Mouse (Mus musculus) liver, postnatal 0 days (tissue): ENCODE data around the gene Wdr24. TPM values are rescaled to one million over a fixed set of nuclear protein-coding genes. Genes with fewer than 3 reads are reported as not detected.
A peak's percentile ranks its signal among the peaks of the same experiment; 100 is the strongest.

Experiments used
- ATAC-seq: fragments of 200-750 bp; cut with Nextera tagmentation; 2 replicates; pipeline ENCODE4 v1.8.0; 2017; ENCODE audit warnings: mild to moderate bottlenecking, moderate library complexity
- DNase-seq: peaks from one replicate; pipeline ENCODE4 v3.0.0-alpha.2; 2016
- H3K27ac ChIP-seq: fragments of 300-500 bp; sonication (generic); 2 replicates; pipeline ENCODE4 v1.5.1; 2014; ENCODE audit warnings: antibody characterized with exemption, moderate library complexity, mild to moderate bottlenecking, low read depth
- H3K27me3 ChIP-seq: fragments of 300-500 bp; sonication (generic); 2 replicates; pipeline ENCODE4 v1.6.1; 2014; ENCODE audit warnings: low read length, control low read depth, mixed read lengths; ENCODE audit not compliant: insufficient read depth
- H3K36me3 ChIP-seq: fragments of 300-500 bp; sonication (generic); replicated peaks from 2 replicates; pipeline ENCODE4 v1.6.1; 2014; ENCODE audit warnings: mild to moderate bottlenecking, control low read depth, low read length, moderate library complexity, mixed read lengths; ENCODE audit not compliant: insufficient read depth
- H3K4me1 ChIP-seq: fragments of 300-500 bp; sonication (generic); 2 replicates; pipeline ENCODE4 v1.6.1; 2014; ENCODE audit warnings: antibody characterized with exemption, mild to moderate bottlenecking, control low read depth; ENCODE audit not compliant: insufficient read depth
- H3K4me2 ChIP-seq: fragments of 300-500 bp; sonication (generic); 2 replicates; pipeline ENCODE4 v1.6.1; 2014; ENCODE audit warnings: low read depth, mild to moderate bottlenecking, low read length, moderate library complexity, mixed read lengths
- H3K4me3 ChIP-seq: fragments of 300-500 bp; sonication (generic); 2 replicates; pipeline ENCODE4 v1.5.1; 2014; ENCODE audit warnings: low read depth, low read length
- H3K9ac ChIP-seq: fragments of 300-500 bp; sonication (generic); replicated peaks from 2 replicates; pipeline ENCODE4 v1.6.1; 2014; ENCODE audit warnings: mild to moderate bottlenecking, moderate library complexity
- H3K9me3 ChIP-seq: fragments of 300-500 bp; sonication (generic); 2 replicates; pipeline ENCODE4 v1.6.1; 2016; ENCODE audit warnings: mild to moderate bottlenecking, control low read depth, low read length, mixed read lengths
- CTCF ChIP-seq: sonication (generic); IDR thresholded peaks from 2 replicates; pipeline ENCODE4 v1.5.1; 2016; ENCODE audit warnings: antibody characterized with exemption, low read depth
- EP300 ChIP-seq: IDR thresholded peaks from 2 replicates; pipeline ENCODE4 v1.6.1; 2016; ENCODE audit warnings: antibody characterized with exemption, low read depth, mild to moderate bottlenecking
- WGBS: fragments of 180-500 bp; shearing (Covaris S2); extraction: QIAGEN DNeasy Blood & Tissue Kit; methylation state at CpG from one replicate; pipeline ENCODE4 v1.1.7; 2014; ENCODE audit not compliant: insufficient replicate concordance; 5-methylcytosine and 5-hydroxymethylcytosine counted together
- microRNA-seq: library from miRNA; unstranded; fragments of <30 nt; microRNA quantifications from one replicate; pipeline ENCODE4, GENCODE M21; 2016
- polyA plus RNA-seq: library from polyadenylated mRNA; unstranded; fragments of >200 nt; fragmentation: Nextera tagmentation; extraction: Ambion mirVana; gene quantifications from 2 replicates; pipeline ENCODE4 v1.2.1, GENCODE M21; 2015

Gene Wdr24
- polyA plus RNA-seq, 1 experiment from 2014 or later, result 7.2 TPM

DNA sequence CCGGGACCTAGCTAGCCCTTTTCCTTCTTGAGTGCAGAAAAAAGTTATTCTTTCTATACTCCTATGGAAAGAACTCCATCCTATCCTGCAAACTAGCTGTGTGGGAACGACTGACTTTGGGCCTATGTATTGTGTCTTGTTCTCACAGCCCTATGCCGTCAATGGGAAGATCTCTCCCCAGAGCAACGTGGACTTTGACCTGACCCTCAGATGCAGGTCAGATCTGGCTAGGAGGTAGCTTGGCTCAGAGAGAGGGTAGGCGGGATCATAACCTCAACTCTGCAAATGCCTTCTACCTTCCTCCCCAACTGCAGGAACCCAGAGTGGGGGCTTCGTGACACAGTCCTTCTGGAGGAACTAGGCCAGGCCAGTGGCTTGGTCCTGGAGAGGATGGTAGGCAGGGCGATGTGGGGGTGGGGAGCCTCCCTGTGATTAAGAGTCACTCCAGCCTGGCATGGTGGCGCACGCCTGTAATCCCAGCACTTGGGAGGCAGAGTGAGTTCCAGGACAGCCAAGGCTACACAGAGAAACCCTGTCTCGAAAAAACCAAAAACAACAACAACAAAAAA lies 53.0 kb downstream of the Wdr24 start:
- Histone ChIP-seq H3K4me2 (peak overlapping the region; percentile 85), H3K4me3 (peak overlapping the region; percentile 69), H3K9ac (peak overlapping the region; percentile 64), H3K4me1 (peaks cover 31% of the 10 kb centered on the region), H3K27ac (peak overlapping the region; percentile 88), H3K36me3 (peaks cover 10% of the 10 kb centered on the region), H3K9me3 (no peaks in the 10 kb centered on the region), H3K27me3 (no peaks in the 10 kb centered on the region)
- peak; percentile 53 for DNase-seq
- WGBS, result 59% methylated on average over 10 of the region's 10 CpGs
- no peak for TF ChIP-seq EP300
- no peak for TF ChIP-seq CTCF
- ATAC-seq, result 0 out of 2 replicates have a peak, but pooled peaks have one; percentile 20

DNA sequence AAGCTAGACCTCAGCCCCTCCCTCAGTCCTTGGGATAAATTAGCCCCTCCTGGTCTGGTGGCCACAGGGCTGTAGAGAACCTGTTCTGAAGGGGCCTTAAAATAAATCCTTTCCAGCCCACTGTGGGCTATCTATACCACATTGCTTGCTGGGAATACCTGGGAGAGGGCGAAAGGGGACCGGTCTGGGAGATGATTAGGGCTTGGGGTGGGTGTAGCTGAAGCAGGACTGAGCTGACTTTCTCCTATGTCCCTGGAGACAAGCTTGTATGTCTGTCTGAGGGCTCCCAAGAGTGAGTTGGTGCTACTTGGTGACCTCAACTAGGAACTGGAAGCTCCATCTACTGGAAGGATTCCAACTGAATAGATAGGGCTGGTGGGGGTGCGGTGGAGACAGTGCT lies 53.6 kb downstream of the Wdr24 start:
- peaks cover 10% of the 10 kb centered on the region for H3K36me3 ChIP-seq
- H3K4me2 ChIP-seq, result 0 out of 2 replicates have a peak overlapping the region, but pooled peaks have one; percentile 85
- no peak overlapping the region for H3K4me3 ChIP-seq
- peaks cover 31% of the 10 kb centered on the region for H3K4me1 ChIP-seq
- no peak overlapping the region for H3K9ac ChIP-seq
- H3K27me3 ChIP-seq, result no peaks in the 10 kb centered on the region
- H3K9me3 ChIP-seq, result no peaks in the 10 kb centered on the region
- DNase-seq (no peak), ATAC-seq (no peak)
- peak overlapping the region; percentile 88; the same call in 1 of the 2 replicates for H3K27ac ChIP-seq
- WGBS, result 85% methylated on average over 3 of the region's 3 CpGs
- TF ChIP-seq EP300 (no peak), CTCF (no peak)

DNA sequence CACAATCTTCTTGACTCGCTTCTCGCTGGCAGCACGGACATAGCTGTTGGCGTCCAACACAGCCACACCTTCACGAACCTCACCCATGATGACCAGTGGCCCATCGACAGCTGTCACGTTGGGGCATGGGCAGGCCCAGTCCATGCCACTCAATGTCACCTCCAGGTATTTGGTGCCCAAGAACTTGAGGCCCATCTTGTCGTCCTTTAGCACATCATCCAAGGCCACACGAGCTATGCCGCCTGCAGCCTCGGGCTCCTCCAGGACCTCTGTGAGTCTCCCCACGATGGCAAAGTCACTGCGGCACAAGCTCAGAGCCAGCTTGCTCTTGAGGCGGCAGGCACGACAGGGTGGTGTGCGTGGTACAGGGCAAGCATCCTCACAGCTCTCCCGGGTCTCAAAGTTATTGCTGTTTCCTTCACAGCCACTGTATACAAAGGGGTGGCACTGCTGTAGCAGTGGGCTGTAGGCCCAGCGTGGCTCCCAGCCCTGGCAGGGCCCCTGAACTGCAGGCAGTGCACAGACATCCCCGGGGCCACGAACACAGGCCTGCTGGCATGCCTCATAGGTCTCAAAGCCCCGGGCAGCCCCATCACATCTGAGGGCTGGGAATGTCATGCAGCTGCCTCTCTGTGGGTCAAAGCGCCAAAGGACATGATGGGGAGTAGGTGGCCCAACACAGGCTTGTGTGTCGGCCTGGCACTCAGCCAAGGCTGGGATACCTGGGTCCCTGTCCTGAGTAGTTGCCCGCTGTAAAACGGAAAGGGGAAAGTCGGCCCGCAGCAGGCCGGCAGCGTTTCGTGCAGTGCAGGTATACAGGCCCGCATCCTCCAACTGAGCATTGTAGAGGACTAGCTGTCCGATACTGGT lies 54.5 kb downstream of the Wdr24 start:
- Histone ChIP-seq H3K27me3 (no peaks in the 10 kb centered on the region), H3K36me3 (peaks cover 13% of the 10 kb centered on the region), H3K9ac (no peak overlapping the region), H3K4me2 (no peak overlapping the region), H3K4me1 (peaks cover 31% of the 10 kb centered on the region), H3K9me3 (no peaks in the 10 kb centered on the region), H3K27ac (no peak overlapping the region), H3K4me3 (no peak overlapping the region)
- TF ChIP-seq EP300 (no peak), CTCF (no peak)
- WGBS, result 87% methylated on average over 32 of the region's 32 CpGs
- ATAC-seq (no peak), DNase-seq (no peak)

Small RNA genes lying within 50 kb of the gene (microRNA-seq; reads per million reads assigned to microRNA genes)
- gene Mir3082 (1.6 reads per million), gene Mir6966 (not detected)

Other genes starting within 250 kb of the Wdr24 start
- 11.9 and 12.5 TPM in 2 replicates for gene Lmf1, start 244.5 kb upstream of the Wdr24 start, polyA plus RNA-seq
- 0.39 TPM in 1 of 2 replicates, not detected in the other for gene Gng13, start 106.5 kb upstream of the Wdr24 start, polyA plus RNA-seq
- 7.4 TPM in 2 replicates for gene Chtf18, start 96.2 kb upstream of the Wdr24 start, polyA plus RNA-seq
- 3.8 and 3.9 TPM in 2 replicates for gene Rpusd1, start 96.0 kb upstream of the Wdr24 start, polyA plus RNA-seq
- not detected in 2 replicates for gene Mslnl, start 87.6 kb upstream of the Wdr24 start, polyA plus RNA-seq
- gene Msln, start 69.2 kb upstream of the Wdr24 start, polyA plus RNA-seq, result 12.3 and 14.7 TPM in 2 replicates
- gene Narfl, start 49.9 kb upstream of the Wdr24 start, polyA plus RNA-seq, result 12.8 and 15.3 TPM in 2 replicates
- 8.3 and 9.4 TPM in 2 replicates for gene Haghl, start 38.0 kb upstream of the Wdr24 start, polyA plus RNA-seq
- gene Ccdc78, start 37.0 kb upstream of the Wdr24 start, polyA plus RNA-seq, result not detected in 2 replicates
- gene Fam173a, start 30.7 kb upstream of the Wdr24 start, polyA plus RNA-seq, result 51.5 and 51.6 TPM in 2 replicates
- gene AC134908.4, start 28.0 kb upstream of the Wdr24 start, polyA plus RNA-seq, result not detected in 2 replicates
- 11.9 TPM in 2 replicates for gene Metrn, start 26.5 kb upstream of the Wdr24 start, polyA plus RNA-seq
- gene Fbxl16, start 14.5 kb upstream of the Wdr24 start, polyA plus RNA-seq, result 0.05 TPM in 1 of 2 replicates, not detected in the other
- 12.8 and 13.8 TPM in 2 replicates for gene Jmjd8, start 5.2 kb downstream of the Wdr24 start, polyA plus RNA-seq
- 118 and 119 TPM in 2 replicates for gene Stub1, start 9.8 kb downstream of the Wdr24 start, polyA plus RNA-seq
- 0.17 and 0.35 TPM in 2 replicates for gene Rhbdl1, start 13.7 kb downstream of the Wdr24 start, polyA plus RNA-seq
- gene Gm20683, start 18.1 kb downstream of the Wdr24 start, polyA plus RNA-seq, result 0.30 and 0.34 TPM in 2 replicates
- 9.8 and 10.4 TPM in 2 replicates for gene Rhot2, start 21.2 kb downstream of the Wdr24 start, polyA plus RNA-seq
- gene Wdr90, start 37.9 kb downstream of the Wdr24 start, polyA plus RNA-seq, result 2.7 and 3.4 TPM in 2 replicates
- 127 and 143 TPM in 2 replicates for gene Mcrip2, start 45.1 kb downstream of the Wdr24 start, polyA plus RNA-seq
- gene Mettl26, start 51.4 kb downstream of the Wdr24 start, polyA plus RNA-seq, result 64.8 and 72.5 TPM in 2 replicates
- gene Wfikkn1, start 57.2 kb downstream of the Wdr24 start, polyA plus RNA-seq, result 0.33 and 0.54 TPM in 2 replicates
- gene Rab40c, start 96.1 kb downstream of the Wdr24 start, polyA plus RNA-seq, result 6.5 and 7.3 TPM in 2 replicates
- 56.0 and 58.7 TPM in 2 replicates for gene Pigq, start 121.3 kb downstream of the Wdr24 start, polyA plus RNA-seq
- 2.0 and 3.8 TPM in 2 replicates for gene Nhlrc4, start 121.3 kb downstream of the Wdr24 start, polyA plus RNA-seq
- not detected in 2 replicates for gene A930017K11Rik, start 128.9 kb downstream of the Wdr24 start, polyA plus RNA-seq
- 6.6 and 8.3 TPM in 2 replicates for gene Capn15, start 162.2 kb downstream of the Wdr24 start, polyA plus RNA-seq
- gene Rab11fip3, start 245.9 kb downstream of the Wdr24 start, polyA plus RNA-seq, result 1.7 TPM in 2 replicates